Mouse (Mus musculus) lung, embryonic 14.5 days (tissue): Measurements from ENCODE around the gene Stim1. TPM values are rescaled to one million over a fixed set of nuclear protein-coding genes. Genes with fewer than 3 reads are reported as not detected.
A peak's percentile ranks its signal among the peaks of the same experiment; 100 is the strongest.
"Not testable (repeated sequence)": the region's sequence is repeated elsewhere in the genome, so short reads cannot be mapped to it uniquely, and the experiment has no call there.

Experiments used
- ATAC-seq: fragments of 200-750 bp; cut with Nextera tagmentation; 2 replicates; pipeline ENCODE4 v1.8.0; 2017; ENCODE audit warnings: mild to moderate bottlenecking, moderate TSS enrichment, moderate library complexity; ENCODE audit not compliant: insufficient read depth
- DNase-seq: peaks from one replicate; pipeline ENCODE4 v3.0.0-alpha.2; 2015
- H3K27ac ChIP-seq: fragments of 300-500 bp; sonication (generic); 2 replicates; pipeline ENCODE4 v1.5.1; 2014; ENCODE audit warnings: low read depth, mild to moderate bottlenecking, moderate library complexity
- H3K27me3 ChIP-seq: fragments of 300-500 bp; sonication (generic); 2 replicates; pipeline ENCODE4 v1.6.1; 2014; ENCODE audit warnings: low read length, control low read depth; ENCODE audit not compliant: insufficient read depth
- H3K36me3 ChIP-seq: fragments of 300-500 bp; sonication (generic); 2 replicates; pipeline ENCODE4 v1.6.1; 2014; ENCODE audit warnings: control low read depth; ENCODE audit not compliant: insufficient read depth
- H3K4me1 ChIP-seq: fragments of 300-500 bp; sonication (generic); 2 replicates; pipeline ENCODE4 v1.6.1; 2014; ENCODE audit warnings: antibody characterized with exemption, control low read depth; ENCODE audit not compliant: insufficient read depth
- H3K4me2 ChIP-seq: fragments of 300-500 bp; sonication (generic); 2 replicates; pipeline ENCODE4 v1.6.1; 2014; ENCODE audit warnings: mild to moderate bottlenecking
- H3K4me3 ChIP-seq: fragments of 300-500 bp; sonication (generic); 2 replicates; pipeline ENCODE4 v1.5.1; 2014; ENCODE audit warnings: low read depth, low read length
- H3K9ac ChIP-seq: fragments of 300-500 bp; sonication (generic); 2 replicates; pipeline ENCODE4 v1.6.1; 2014
- H3K9me3 ChIP-seq: fragments of 300-500 bp; sonication (generic); 2 replicates; pipeline ENCODE4 v1.6.1; 2016; ENCODE audit warnings: low read depth, low read length, control low read depth
- CTCF ChIP-seq: IDR thresholded peaks from 2 replicates; pipeline ENCODE4 v1.5.1; 2016; ENCODE audit warnings: antibody characterized with exemption, low read depth
- WGBS: fragments of 180-500 bp; shearing (Covaris S2); extraction: QIAGEN DNeasy Blood & Tissue Kit; methylation state at CpG from one replicate; pipeline ENCODE4 v1.1.7; 2014; 5-methylcytosine and 5-hydroxymethylcytosine counted together
- polyA plus RNA-seq: library from polyadenylated mRNA; unstranded; fragments of >200 nt; fragmentation: Nextera tagmentation; extraction: Ambion mirVana; gene quantifications from 2 replicates; pipeline ENCODE4 v1.2.1, GENCODE M21; 2014

Gene Stim1
- polyA plus RNA-seq, 1 experiment from 2014 or later: 15.9 TPM

GRCm38 (mm10) chr7:102258753-102259152 is 8.9 kb upstream of the Stim1 start:
- no peak for ATAC-seq

GRCm38 (mm10) chr7:102259716-102260479 is 7.7 kb upstream of the Stim1 start:
- Histone ChIP-seq H3K9me3 (no peaks in the 10 kb centered on the region), H3K27ac (no peak overlapping the region), H3K4me2 (no peak overlapping the region), H3K36me3 (no peaks in the 10 kb centered on the region), H3K4me1 (no peaks in the 10 kb centered on the region), H3K4me3 (no peak overlapping the region), H3K27me3 (no peaks in the 10 kb centered on the region), H3K9ac (no peak overlapping the region)
- 77% methylated on average over 10 of the region's 10 CpGs for WGBS
- DNase-seq (no peak), ATAC-seq (no peak)
- TF ChIP-seq CTCF: no peak

More at GRCm38 (mm10) chr7:102258753-102259152, 8.9 kb upstream of the Stim1 start:
- no peak overlapping the region for H3K4me2 ChIP-seq
- no peaks in the 10 kb centered on the region for H3K9me3 ChIP-seq
- H3K4me1 ChIP-seq: no peaks in the 10 kb centered on the region
- no peak overlapping the region for H3K9ac ChIP-seq
- no peaks in the 10 kb centered on the region for H3K36me3 ChIP-seq
- H3K4me3 ChIP-seq: no peak overlapping the region
- DNase-seq: no peak
- 69% methylated on average over 3 of the region's 3 CpGs for WGBS
- no peaks in the 10 kb centered on the region for H3K27me3 ChIP-seq
- no peak overlapping the region for H3K27ac ChIP-seq
- no peak for TF ChIP-seq CTCF

GRCm38 (mm10) chr7:102260518-102260917 is 7.1 kb upstream of the Stim1 start:
- no peak for DNase-seq
- WGBS: 75% methylated on average over 1 of the region's 1 CpGs
- H3K36me3 ChIP-seq: no peaks in the 10 kb centered on the region
- ATAC-seq: no peak
- TF ChIP-seq CTCF: no peak
- no peaks in the 10 kb centered on the region for H3K9me3 ChIP-seq
- H3K4me3 ChIP-seq: no peak overlapping the region
- H3K27me3 ChIP-seq: no peaks in the 10 kb centered on the region
- H3K4me1 ChIP-seq: no peaks in the 10 kb centered on the region
- H3K27ac ChIP-seq: no peak overlapping the region
- H3K9ac ChIP-seq: no peak overlapping the region
- H3K4me2 ChIP-seq: no peak overlapping the region

- Histone ChIP-seq H3K9ac (no peak overlapping the region), H3K27me3 (no peaks in the 10 kb centered on the region), H3K4me1 (no peaks in the 10 kb centered on the region), H3K36me3 (no peaks in the 10 kb centered on the region), H3K4me3 (no peak overlapping the region), H3K4me2 (no peak overlapping the region), H3K9me3 (no peaks in the 10 kb centered on the region), H3K27ac (no peak overlapping the region)
- 90% methylated on average over 2 of the region's 2 CpGs for WGBS
- TF ChIP-seq CTCF: no peak
- DNase-seq: no peak
- no peak for ATAC-seq
Observed at GRCm38 (mm10) chr7:102263020-102263419, 4.6 kb upstream of the Stim1 start.

GRCm38 (mm10) chr7:102266021-102266400 is 1.6 kb upstream of the Stim1 start:
- H3K9ac ChIP-seq, H3K4me1 ChIP-seq, H3K4me2 ChIP-seq, H3K36me3 ChIP-seq, ATAC-seq, H3K27ac ChIP-seq, DNase-seq, H3K4me3 ChIP-seq, H3K27me3 ChIP-seq, H3K9me3 ChIP-seq: not testable (repeated sequence)
- WGBS: 88% methylated on average over 10 of the region's 10 CpGs

- Histone ChIP-seq H3K4me2 (peak overlapping the region; percentile 95), H3K4me1 (no peaks in the 10 kb centered on the region), H3K27ac (no peak overlapping the region), H3K36me3 (no peaks in the 10 kb centered on the region), H3K4me3 (peak overlapping the region; percentile 79), H3K9me3 (no peaks in the 10 kb centered on the region), H3K9ac (no peak overlapping the region), H3K27me3 (no peaks in the 10 kb centered on the region)
- WGBS: 40% methylated on average over 14 of the region's 14 CpGs
- no peak for DNase-seq
- peak; percentile 25; the same call in 1 of the 2 replicates for ATAC-seq
- no peak for TF ChIP-seq CTCF
Observed at GRCm38 (mm10) chr7:102266401-102267042, 1.1 kb upstream of the Stim1 start.

GRCm38 (mm10) chr7:102267113-102267579 is 460 bp upstream of the Stim1 start:
- peak overlapping the region; percentile 95 for H3K4me2 ChIP-seq
- H3K4me3 ChIP-seq: peak overlapping the region; percentile 79
- WGBS: under 1% methylated on average over 34 of the region's 34 CpGs
- no peaks in the 10 kb centered on the region for H3K36me3 ChIP-seq
- ATAC-seq (peak; percentile 89), DNase-seq (peak; percentile 98)
- peak overlapping the region; percentile 71 for H3K9ac ChIP-seq
- no peaks in the 10 kb centered on the region for H3K9me3 ChIP-seq
- H3K4me1 ChIP-seq: no peaks in the 10 kb centered on the region
- peak; percentile 93 for TF ChIP-seq CTCF
- no peaks in the 10 kb centered on the region for H3K27me3 ChIP-seq
- peak overlapping the region; percentile 50; the same call in 1 of the 2 replicates for H3K27ac ChIP-seq
